Mouse (Mus musculus) lung, postnatal 14 days (tissue): Measurements from ENCODE around the gene Areg.

Source experiments
- DNase-seq: peaks from one replicate; pipeline ENCODE4 v3.0.0; 2021

Areg gene

DNA sequence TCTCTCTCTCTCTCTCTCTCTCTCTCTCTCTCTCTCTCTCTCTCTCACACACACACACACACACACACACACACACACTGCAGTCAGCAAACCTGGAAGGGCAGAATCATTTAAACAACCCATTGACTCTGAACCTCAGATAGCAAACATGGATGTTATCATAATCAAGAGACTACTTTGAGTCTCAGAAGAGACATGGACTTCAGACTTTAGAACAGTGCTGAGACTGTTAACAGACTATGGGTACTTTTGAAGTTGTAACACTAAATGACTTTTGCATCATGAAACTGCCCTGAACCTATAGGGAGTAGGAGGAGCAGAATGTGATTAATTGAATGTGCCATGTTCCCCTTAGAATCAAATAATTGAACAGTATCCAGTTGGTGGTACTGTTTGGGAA, 37.0 kb downstream of the Areg start:
- DNase-seq = no peak

DNA sequence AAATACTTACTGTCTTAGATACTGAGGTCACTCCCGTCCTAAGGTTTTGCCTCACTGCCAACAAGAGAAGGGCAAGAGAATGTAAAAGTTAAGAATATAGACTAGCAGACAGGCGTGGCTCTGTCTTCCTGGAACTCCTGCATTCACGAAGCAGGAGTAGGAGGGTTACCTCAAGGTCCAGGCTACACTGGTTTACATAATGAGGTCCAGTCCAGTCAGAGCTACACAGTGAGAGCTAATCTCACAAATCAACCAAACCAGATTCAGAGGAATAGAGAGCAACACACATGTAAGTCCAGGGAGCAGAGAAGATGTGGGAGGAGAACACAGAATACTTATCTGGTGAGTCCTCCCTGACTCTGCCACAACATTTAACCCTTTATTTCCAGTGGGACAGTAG, 55.2 kb downstream of the Areg start:
- no peak for DNase-seq
